Mouse (Mus musculus): Measurements from ENCODE around the gene Ptch1.

The Ptch1 gene

DNA sequence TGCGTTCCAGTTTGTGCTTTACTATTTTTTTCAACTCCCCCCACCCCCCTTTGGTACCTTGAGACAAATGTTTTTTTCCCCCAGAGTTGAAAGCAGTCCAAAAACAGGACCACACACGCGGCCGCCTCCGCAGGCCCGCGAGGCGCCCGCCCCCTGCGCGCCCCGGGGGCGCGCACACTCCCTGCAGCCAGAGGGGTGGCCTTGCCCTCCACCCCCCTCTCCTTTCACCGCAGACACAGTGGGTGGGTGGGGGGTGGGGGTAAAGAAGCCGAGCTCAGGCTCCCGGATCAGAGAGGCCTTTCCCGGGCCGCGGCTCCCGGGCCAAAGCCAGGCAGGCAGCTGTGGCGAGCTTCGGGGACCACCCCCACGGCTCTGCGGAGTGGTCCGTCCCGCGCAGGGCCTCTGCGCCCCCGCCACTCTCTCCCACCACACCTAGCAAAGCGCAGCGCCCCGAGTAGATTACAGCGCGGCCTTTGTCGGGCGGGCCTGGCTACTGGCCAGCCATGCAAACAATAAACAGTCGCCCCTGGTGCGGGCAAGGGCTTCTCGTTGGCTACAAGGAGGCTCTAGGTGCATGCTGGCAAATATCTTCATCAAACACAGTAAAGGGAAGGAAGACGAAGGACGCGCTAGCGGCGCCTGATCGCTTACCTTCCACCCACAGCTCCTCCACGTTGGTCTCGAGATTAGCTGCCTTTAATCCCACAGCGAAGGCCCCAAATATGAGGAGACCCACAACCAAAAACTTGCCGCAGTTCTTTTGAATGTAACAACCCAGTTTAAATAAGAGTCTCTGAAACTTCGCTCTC lies 10.2 kb downstream of the Ptch1 start:
- peak; percentile 72 to 79 for DNase-seq

DNA sequence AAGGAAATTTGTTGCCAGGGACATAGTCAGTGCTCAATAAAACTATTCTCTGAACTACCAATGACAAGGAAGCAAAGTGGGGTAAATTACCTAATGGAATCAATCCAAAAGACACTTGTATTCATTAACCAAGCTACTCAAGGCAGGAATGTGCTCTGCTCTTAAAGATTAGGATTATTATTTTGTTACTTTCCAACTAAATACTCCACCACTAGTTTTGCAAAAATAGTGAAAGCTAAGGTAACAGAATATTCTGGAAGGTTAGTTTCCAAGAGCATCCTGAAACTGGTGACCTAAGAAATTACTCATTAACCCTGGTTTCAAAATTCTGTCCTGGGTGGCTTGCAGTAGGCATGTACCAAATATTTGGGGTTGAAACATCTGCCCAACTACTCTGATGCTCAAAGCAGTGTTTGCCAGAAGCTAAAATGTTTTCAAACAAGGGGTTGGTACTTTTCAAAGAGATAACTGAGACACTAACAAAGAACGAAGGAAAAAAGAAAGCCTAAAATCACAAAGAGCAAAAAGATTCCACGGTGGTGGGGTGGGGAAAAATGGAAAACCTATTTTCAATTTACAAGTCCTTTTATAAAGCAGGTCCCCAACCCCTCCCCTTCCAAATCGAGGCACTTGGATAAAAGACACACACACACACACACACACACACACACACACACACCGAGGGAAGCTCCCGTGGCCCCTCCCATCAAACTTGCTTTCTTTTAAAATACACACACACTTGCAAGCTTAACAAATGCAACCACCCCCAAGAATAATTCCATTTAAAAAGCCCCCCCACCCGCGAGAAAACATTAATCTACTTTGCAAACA lies 11.0 kb downstream of the Ptch1 start:
- no peak for DNase-seq

DNA sequence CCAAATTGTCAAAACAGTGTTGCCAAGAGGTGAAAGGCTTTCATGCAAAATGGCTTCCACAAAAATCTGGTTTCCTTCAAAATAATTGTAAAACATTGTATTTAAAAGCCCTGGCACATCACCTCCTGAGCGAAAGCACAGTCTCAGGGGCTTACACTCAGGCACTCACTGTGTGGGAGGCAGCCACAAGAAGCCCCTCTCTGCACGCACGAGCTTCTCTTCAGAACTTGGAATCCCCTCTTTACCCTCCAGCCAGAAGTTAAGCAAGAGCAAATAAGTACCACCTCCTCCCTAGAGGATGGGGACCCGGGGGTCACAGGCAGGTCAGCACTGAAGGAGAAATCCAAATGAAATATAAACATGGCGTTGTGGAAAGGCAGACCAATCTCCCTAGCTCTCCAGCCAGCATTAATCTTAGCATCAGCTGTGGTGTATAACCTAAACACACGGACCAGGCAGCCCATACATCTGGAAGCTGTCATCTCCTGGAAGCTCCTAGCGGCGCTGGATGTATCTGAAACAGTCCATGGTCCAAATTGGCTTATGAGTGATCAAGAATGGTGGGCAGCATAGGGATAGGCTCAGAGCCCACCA lies 15.0 kb downstream of the Ptch1 start:
- DNase-seq, result no peak

DNA sequence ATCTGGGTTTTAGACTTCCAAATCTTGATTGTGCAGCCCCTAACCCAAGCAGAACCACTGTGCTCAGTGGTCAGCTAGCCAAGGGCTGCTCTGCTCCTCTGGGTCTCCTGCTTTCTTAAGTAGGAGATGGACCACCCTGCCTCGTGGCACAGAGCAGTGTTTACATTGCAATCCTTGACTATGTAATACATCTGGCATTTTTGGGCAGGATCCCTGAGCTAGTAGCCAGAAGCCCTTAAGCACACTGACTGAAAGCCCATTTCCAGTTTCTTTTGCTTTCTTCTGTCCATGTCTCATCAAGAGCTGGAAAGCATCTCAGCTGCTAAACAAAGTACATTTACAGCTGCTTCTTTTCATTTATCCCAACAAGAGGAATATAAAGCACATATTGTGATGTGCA lies 17.0 kb downstream of the Ptch1 start:
- DNase-seq, result no peak

DNA sequence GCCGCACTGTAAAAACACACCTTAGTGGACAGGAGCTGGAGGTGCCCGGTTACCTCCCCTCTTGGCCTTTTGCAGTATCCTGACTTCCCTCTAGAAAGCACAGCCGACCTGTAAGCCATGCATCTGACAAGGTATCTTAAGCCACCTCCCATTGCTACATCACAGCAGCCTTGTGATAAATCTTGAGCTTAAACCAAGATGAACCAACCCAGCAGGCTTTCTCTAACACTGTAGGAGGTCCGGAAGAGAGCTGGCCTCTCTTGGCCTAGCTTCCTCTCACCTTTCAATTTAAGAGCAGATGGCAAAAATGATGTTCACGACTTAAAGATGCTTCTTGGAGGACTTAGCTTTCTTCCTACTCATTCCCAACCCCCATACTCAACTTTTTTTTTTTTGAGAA lies 17.5 kb downstream of the Ptch1 start:
- no peak for DNase-seq

DNA sequence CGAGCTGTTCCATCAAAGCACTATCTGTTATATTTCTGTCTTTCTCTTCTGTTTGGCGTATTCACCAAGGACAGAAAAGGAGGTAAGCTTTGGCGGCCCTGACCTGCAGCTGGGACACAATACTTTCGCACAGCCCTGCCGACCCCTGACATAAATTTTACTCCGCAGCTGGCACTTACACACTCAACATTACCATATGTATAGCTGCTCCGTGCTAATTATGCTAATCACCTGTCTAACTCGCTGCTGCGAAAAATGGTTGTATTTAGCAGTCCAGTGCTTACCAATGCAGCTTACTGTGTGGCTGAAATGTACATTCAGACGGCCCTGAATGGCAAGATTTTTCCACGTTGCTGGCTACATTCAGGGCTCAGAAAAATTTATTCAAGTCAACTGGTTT lies 18.8 kb downstream of the Ptch1 start:
- no peak for DNase-seq

DNA sequence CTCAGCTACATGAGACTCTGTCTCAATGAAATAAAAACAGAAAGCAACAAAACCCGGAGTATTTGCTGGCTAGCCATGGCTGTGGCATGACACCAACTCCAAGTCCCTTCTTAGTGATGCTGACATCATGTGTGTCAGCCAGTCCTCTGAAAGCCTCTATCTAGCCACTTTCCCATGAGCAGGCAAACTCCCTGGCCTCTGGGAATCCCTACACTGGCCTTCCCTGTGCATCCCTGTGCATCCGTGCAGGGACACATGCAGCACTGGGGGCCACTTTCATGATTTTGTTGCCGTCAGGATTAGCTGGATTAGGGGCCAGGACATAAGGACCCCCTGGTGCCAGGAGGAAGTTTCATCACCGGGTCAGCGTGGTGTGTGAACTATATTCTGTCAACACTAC lies 20.0 kb downstream of the Ptch1 start:
- no peak for DNase-seq

DNA sequence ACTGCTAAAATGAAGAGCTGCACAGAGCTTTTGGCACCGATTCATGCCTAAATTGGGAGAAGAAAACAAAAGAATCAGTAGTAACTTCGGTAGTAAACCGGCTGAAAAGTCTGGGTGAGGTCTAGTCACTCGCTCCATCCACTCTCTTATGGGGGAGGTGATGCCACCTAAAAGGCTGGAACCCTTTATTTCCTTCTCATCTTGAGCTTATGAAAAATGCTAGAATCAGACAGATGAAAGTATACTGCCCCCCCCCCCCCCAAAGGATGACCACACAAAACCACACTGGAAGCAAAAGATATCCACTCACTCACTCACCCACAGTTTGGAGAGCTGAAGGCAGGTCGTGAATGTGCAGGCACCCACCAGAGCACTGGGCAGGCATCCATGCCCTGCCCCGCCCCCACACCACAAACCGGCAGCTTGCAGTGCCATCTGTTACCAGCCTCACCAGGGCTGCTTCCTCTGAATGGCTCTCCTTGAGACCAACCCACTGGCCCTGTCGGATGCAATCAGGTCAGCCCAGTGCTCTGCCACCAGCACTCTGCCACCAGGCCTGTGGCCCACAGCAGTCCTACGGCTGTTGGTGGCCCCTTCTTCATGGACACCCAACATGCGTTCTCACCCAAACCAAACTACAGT lies 21.0 kb downstream of the Ptch1 start:
- peak; percentile 53 for DNase-seq

DNA sequence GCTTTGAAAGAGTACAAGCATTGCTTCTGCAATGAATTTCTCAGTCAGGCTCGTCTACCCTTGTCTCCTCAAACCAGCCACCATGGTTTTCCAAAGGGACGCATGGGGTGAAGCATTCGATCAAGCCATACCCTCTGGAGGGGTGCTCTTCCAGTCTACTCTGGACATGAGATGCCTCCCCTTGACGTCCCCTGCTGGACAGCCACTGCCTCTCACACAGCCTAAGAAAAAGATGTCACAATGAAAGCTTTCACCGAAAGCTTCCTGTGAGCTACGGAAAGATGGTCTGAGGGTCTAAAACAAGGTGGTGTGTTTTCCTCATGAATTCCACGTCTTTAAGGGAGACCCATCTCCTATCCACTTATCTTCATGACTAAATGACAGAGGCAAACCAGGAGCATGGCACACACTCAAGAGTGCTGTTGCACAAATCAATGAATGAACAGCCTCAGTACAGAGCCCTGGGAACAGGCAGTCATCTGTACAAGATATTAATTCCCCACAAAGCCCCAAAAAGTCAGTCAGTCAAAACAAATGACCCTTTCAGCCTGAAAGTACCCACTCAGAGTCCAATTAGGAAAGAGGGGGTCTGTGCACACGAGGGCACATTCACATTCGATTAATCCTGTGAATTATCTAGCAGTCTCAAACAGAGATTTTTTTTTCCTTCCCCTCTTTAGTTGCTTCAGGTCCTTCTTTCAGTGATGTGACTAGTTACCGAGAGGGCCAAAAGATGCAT lies 21.7 kb downstream of the Ptch1 start:
- no peak for DNase-seq

DNA sequence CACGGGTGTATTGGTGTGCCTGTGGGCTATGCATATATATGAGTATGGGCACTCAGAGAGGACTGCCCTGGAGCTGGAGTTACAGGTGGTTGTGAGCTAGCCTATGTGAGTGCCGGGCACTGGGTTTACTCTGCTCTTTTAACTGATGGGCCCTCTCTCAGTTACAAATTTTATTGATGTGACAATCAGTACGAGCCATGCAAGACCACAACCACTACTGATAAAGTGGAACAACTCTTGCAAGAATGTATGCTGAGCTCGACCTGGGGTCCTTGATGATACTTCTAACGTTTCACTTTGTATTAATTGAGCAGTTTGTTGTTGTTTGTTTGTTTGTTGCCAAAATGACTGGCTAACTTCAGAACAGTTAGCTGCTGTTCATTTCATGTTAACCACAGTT lies 23.0 kb downstream of the Ptch1 start:
- DNase-seq, result no peak

DNA sequence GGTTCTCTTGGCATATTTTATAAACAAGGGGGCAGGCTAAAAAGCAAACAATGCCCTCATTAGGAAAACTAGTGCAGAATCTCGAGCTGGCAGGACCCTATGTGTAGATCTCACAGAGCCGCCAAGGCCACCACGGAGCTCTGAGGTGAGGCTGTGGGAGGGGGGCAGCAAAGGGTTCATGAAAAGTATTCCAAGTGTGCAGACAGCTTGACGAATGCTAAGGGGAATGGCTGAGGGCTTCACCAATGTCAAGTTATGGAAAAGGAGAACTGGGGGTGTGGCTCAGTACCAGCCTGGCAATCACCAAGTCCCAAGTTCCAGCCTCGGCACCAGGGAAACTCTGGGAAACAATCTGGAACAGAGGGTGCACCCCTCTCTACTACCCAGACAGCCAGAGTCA lies 24.2 kb downstream of the Ptch1 start:
- no peak for DNase-seq

DNA sequence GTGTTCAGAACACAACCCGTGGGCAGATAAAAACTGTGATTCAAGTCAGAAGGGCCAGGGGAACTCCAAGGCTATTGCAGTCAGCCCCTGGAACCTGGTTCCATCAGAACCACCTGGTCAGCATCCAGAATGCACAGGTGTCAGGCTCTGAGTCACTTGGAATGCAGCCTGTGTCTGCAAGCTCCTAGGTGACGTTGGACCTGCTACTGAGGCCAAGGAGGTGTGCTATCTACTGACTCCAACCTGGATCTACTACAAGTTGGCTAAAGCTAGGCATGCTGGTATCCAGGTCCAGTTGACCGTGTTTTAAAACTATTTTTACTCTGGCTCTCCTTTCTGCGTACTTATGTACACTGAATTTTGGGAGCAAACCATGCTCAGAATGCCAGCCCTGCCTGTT lies 24.8 kb downstream of the Ptch1 start:
- no peak for DNase-seq

DNA sequence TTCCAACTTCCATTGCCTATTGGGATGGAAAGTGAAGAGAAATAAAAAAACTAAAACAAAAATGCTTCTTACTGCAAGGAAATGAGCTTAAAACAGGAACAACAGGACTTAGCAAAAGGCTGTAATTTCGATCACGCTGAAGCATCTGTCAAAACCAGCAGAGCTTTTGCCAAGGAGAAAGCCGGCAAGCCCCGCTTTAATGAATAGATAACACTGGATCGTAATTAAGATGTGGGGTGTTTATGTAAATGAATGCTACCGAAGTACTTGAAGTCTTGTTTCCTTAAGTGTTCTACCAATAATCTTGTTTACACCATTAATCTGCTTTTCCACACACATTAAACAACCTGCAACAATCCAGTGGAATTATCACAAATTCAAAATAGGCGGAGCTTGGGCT lies 28.1 kb downstream of the Ptch1 start:
- no peak for DNase-seq

DNA sequence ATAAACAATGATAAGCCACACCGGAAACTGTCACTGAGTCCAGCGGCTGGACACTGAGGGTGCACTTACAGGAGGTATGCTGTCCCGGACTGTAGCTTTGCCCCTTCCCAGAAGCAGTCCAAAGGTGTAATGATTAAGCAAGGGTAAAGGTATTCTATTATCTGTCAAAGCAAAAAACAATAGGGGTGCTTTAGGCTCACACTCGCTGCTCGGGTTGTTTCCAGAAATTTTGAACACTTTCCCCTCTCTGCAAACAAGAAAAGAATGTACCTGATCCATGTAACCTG lies 28.5 kb downstream of the Ptch1 start:
- DNase-seq, result no peak

DNA sequence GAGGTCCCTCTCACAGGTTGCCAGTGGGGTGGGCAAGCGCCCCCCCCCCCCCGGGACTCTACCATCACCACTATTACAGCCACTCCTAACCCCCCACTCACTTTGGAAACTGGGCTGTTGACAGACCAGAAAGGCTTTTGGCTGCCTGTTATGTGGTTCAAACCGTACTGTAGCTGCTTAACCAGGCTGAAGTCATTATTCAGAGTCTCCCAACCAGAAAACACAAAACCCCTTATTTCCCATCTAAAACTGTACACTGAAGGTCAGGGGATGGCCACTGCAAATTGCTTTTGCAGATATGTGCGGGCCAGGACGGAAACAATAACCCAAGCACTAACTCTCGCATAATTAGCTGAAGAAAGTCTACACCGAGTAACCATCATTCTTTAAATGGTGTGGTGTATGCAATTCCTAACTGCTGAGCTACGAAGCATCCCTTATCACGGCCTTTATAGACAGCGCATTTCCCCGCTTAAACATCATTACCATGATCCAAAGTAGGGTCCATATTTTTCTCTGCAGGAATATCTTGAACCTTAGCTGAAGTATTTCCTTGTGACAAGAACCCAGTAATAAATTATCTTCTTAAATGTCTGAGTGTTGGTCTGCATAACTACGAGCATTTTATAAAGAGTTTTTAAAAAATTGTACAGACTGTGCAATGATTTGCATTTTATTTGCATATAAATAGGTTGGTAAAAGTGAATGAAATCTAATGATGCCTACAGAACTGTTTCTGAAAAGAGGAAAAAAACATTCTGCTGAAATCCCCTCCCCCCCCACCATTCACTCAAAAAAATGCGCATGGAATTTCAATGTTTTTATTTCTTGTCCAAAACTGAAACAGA lies 29.1 kb downstream of the Ptch1 start:
- no peak for DNase-seq

DNA sequence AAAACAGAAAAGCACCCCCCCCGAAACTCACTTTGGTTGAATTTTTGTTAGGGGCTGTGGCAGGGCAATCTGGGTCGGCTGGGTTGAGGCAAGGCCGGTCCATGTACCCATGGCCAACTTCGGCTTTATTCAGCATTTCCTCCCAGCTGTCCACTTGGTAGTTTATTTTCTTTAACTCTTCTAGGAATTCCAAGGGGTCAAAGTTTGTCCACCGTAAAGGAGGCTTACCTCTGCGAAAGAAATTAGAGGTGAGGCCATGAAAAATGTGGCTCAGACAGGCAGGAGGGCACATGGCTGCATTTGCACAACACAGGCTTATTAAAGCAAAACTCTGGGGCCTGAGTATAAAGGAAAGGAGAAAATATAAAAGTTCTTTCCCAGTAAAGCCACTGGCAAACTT lies 29.9 kb downstream of the Ptch1 start:
- DNase-seq, result no peak

DNA sequence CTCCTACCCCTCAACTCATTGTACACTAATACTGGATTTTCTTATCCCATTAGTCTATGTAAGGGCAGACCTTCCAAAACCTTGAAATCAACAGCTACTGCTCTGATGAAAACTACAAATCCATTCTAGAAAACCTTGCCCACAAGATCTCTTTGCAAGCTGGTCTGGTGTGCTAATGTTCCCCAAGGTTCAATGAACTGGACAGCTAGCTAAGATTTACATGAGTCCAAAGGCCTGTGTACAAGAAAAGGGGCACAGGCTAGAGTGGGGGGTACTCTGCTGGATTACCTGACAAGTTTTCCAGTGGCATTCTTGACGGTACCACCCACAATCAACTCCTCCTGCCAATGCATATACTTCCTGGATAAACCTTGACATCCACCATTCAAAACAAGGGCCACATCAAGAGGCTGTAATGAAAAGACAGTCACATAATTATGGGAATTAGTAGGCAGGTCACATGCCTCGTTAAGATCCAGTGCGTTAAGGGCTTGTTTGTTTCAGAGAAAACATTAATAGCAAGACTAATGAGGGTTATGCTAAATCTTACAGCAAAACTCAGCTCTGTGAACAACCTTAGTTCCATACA lies 30.5 kb downstream of the Ptch1 start:
- no peak for DNase-seq

DNA sequence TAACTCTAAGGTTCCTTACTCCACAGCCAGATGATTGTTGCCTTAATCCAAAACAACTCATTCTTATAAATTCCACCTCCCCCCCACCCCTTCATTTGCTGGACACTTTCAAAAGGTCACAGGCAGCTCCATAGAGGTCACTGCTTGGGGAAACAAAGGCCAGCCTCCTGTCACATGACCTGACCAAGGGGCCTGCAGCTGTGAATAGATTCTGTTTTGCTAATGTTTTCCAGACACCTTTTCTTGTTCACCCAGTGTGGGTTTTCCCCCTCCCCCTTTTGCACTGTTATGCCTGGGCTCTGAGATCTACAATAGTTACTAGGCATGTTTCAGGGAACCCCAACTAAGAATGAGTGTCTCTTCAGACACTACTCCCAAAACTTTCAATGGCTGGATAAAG lies 31.9 kb downstream of the Ptch1 start:
- no peak for DNase-seq

DNA sequence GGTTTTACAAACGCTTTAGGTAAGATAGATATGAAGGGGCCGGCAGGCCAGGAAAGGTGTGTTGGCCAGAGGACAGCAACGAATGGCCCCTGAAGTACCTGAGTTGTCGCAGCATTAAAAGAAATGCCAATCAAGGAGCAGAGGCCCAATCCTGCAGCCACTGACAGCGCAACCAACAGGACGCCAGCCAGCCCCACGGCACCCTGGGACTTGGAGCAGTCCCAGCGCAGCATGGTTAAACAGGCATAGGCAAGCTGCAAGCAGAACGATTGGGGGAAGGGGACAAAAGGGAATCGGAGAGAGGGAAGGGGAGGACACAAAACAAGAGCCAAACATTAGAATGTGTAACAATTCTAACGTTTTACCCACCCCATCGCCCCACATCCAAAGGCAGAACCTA lies 32.8 kb downstream of the Ptch1 start:
- DNase-seq, result no peak

DNA sequence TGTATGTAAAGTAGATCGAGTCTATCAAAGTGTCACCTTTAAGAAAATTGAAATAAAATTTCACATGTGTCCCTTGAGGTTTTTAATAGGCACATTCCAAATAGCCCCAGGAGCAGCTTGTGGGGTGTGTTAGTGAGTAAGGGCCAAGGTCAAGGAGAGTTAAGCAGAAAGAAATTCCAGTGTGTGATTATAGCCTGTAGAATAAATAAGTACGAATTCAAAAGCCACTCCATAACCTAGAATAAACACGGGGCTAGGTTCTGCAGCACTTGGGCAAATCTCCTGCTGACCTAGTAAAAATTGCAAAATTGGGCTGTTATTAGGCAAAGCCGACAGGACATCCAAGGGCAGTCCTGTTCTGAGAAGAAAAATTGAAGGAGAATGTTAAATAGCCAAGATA lies 38.4 kb downstream of the Ptch1 start:
- DNase-seq, result no peak

DNA sequence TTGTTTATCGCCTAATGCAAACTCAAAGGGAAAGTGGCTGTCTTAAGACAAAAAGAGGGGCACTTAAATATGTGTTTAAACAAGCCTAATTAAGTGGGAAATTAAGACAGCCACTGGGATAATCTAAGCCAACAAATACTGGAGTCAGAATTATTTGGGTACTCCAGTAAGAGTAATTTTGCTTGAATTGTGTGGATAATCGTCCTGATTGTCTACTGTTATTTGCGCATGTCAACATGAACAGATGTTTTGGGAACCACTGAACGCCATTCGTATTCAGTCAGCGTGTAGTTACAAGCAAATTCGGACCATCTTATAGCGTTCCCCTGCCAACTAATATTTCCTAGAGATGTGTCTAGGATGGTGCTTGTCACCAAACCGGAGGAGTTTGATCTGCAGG lies 42.5 kb downstream of the Ptch1 start:
- DNase-seq, result no peak

DNA sequence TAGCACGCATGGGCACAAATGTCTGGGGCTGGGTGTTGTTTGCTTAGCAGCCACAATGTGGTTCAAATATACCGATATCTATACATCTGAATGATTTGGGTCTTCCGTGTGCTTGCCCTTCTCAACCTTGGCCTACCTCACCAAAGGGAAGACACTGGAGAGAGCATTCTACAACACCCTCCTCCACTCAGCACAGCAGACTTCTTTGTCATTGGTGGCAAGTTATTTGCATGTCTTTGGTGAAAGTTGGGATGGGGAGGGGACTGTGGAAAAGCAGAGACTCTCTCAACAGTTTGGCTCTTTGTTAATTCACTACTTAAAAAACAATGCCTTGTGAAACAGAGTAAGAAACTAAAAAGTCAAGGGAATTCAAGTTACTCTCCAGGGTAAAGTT lies 43.0 kb downstream of the Ptch1 start:
- no peak for DNase-seq

Measured in B cell, adult 2 months (primary cell).